Mouse (Mus musculus) mature B cell (primary cell): ENCODE results near the gene Commd1.

Experiments
- in situ Hi-C: fragments of 300-500 bp; cut with MboI; formaldehyde crosslinking; loops from 2 replicates; pipeline ENCODE4 v1.14.3; 2019

Gene Commd1

GRCm38 (mm10) chr11:22860335-22861227 is 121.6 kb downstream of the Commd1 start, which contains the start of gene B3gnt2:
B3gnt2 (minus strand) TSS chr11:22860961.
- in situ Hi-C loops = no loop called here

GRCm38 (mm10) chr11:22859633-22860334 is 122.4 kb downstream of the Commd1 start:
- in situ Hi-C loops = no loop called here

GRCm38 (mm10) chr11:22859301-22859632 is 122.9 kb downstream of the Commd1 start:
- in situ Hi-C loops = no loop called here

GRCm38 (mm10) chr11:22858441-22859300 is 123.5 kb downstream of the Commd1 start:
- in situ Hi-C loops = no loop called here

- in situ Hi-C loops = no loop called here
These were observed 124.3 kb downstream of the Commd1 start for GRCm38 (mm10) chr11:22857705-22858440.

GRCm38 (mm10) chr11:22857106-22857704 is 125.0 kb downstream of the Commd1 start:
- in situ Hi-C loops = no loop called here

- in situ Hi-C loops = no loop called here
These were observed 125.7 kb downstream of the Commd1 start for GRCm38 (mm10) chr11:22856371-22856965.

- in situ Hi-C loops = no loop called here
These were observed 127.6 kb downstream of the Commd1 start for GRCm38 (mm10) chr11:22854571-22854970.

GRCm38 (mm10) chr11:22853477-22854157 is 128.6 kb downstream of the Commd1 start:
- in situ Hi-C loops = no loop called here

- in situ Hi-C loops = no loop called here
These were observed 129.7 kb downstream of the Commd1 start for GRCm38 (mm10) chr11:22852510-22852909.

GRCm38 (mm10) chr11:22851416-22851815 is 130.8 kb downstream of the Commd1 start:
- in situ Hi-C loops = no loop called here

GRCm38 (mm10) chr11:22850077-22850476 is 132.1 kb downstream of the Commd1 start:
- in situ Hi-C loops = no loop called here

- in situ Hi-C loops = no loop called here
These were observed 133.5 kb downstream of the Commd1 start for GRCm38 (mm10) chr11:22848649-22849195.

- in situ Hi-C loops = no loop called here
These were observed 134.2 kb downstream of the Commd1 start for GRCm38 (mm10) chr11:22847732-22848648.

- in situ Hi-C loops = no loop called here
These were observed 135.0 kb downstream of the Commd1 start for GRCm38 (mm10) chr11:22846960-22847731.
